Mouse (Mus musculus) left cerebral cortex, adult 11 months (tissue): ENCODE results near the gene Pde8a.

Experiments
- DNase-seq: peaks from one replicate; pipeline ENCODE4 v3.0.0; 2022; ENCODE audit warnings: low spot score

Pde8a gene

DNA sequence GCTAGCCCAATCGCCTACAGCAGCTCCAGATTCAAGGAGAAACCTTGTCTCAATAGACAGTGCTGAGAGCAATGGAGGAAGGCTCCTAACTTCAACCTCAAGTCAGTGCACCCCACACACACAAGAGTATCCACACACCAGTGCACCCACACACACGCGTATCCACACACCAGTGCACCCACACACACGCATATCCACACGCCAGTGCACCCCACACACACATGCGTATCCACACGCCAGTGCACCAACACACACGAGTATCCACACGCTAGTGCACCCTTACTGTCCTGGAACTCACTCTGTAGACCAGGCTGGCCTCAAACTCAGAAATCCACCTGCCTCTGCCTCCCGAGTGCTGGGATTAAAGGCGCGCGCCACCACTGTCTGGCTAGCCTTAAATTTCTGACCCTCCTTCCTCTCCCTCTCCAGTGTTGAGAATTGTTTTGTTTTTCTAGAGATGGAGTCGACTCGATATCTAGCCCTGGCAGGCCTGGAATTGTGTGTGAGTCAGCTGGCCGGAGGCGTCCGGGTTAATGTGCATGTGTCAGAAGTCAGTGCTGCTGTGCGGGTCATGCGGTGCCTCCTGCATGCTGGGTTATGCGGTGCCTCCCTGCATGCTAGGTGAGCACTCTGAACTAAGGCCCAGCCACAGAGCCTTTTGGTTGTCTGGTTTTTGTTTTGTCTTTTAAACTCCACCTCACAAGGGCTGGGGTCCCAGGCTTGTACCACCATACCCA, 124.6 kb downstream of the Pde8a start:
- DNase-seq, result no peak

GRCm38 (mm10) chr7:81338522-81338873, 125.1 kb downstream of the Pde8a start:
- DNase-seq, result no peak

DNA sequence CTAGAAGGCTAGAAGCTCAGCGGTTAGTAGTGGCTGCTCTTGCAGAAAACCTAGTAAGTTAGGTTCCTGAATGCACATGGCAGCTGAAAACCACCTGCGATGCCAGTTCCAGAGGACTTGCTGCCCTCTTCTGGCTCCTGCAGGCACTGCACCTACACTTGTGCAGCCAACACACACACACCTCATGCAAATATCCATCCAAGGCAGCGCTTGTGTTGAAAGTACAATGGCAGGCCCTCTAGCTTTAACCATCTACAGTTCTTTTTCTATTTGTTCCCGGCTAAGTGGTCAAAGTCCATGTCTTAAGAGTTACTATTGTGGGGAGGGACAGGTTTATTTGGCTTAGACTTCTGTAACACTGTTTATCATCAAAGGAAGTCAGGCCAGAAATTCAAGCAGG, 126.4 kb downstream of the Pde8a start:
- no peak for DNase-seq

- no peak for DNase-seq
Measured at GRCm38 (mm10) chr7:81341563-81341962, 128.2 kb downstream of the Pde8a start.

DNA sequence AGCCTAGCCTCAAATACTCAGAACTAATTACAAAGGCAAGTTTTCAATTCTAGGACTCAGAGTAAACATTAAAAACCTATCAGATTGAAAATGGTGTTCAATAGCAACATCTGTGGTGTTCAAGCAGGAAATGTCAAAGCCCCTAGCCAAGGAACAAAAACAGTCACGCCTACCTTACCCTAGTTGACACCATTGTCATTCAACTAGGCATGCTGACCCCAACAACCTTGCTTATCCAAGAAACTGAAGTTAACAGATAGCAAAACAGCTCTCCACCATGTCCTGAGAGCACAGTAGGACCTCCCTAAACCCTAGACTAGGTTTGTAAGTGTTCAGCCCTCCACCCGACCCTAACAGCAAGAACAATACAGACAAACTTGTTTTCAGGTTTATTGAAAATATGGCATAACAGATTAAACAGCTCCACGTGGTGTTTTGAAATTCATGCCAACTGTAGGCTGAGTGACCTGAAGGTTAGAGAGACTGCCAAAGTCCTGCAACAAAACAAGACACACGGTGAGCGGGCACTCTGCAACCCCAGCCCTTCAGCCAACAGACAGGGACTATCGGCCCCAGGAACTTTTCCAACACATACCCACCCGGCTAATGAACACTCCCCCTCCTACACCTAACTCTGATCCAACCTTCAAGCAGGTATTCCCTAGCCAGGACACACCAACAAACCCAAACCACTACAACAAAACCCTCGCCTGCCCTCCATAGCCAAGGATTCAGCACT, 129.1 kb downstream of the Pde8a start:
- no peak for DNase-seq

- no peak for DNase-seq
Measured at GRCm38 (mm10) chr7:81343316-81343715, 129.9 kb downstream of the Pde8a start.

GRCm38 (mm10) chr7:81343831-81344230, 130.4 kb downstream of the Pde8a start:
- no peak for DNase-seq

GRCm38 (mm10) chr7:81344544-81345446, 131.4 kb downstream of the Pde8a start, which contains the start of gene Rps17:
TSS of gene Rps17 (minus strand) at chr7:81345254.
- DNase-seq, result peak; percentile 94

DNA sequence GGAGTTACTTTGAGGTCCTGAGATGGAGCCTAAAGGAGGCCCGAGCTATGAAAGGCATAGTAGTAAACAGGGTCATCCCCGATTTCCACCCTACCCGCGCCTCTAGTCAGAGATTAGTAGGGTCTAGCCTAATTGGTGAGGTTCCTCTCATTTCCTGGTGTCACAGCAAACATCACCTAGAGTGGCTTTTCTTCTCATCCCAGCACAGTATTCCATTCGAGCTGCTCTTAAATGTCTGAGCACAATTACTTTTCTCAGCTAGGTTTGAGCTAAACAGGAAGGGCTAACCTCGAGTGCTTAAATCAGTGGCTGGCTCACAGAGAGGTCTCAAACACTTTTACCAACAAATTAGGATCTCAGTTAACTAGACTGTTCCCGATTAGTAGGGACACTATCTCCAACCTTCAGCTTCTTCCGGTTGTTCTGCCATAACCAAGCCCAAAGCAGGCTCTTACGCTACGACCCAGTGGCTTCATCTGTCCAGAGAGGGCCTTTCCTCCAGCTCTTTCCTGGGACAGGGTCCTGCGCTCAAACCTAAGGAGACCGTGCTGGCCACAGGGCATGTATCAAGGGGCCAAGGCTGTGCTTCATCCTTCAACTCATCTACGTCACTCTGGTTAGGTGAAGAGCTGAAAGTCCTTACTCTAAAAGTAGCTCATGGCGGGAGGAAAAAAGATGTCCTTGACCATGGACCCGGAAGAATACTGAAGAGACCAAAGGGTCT, 132.2 kb downstream of the Pde8a start:
- DNase-seq, result no peak

GRCm38 (mm10) chr7:81348206-81348605, 134.8 kb downstream of the Pde8a start:
- no peak for DNase-seq

- no peak for DNase-seq
Measured at GRCm38 (mm10) chr7:81351826-81352225, 138.4 kb downstream of the Pde8a start.

- DNase-seq, result no peak
Measured at GRCm38 (mm10) chr7:81355746-81356145, 142.3 kb downstream of the Pde8a start.

GRCm38 (mm10) chr7:81356360-81356759, 143.0 kb downstream of the Pde8a start:
- no peak for DNase-seq

DNA sequence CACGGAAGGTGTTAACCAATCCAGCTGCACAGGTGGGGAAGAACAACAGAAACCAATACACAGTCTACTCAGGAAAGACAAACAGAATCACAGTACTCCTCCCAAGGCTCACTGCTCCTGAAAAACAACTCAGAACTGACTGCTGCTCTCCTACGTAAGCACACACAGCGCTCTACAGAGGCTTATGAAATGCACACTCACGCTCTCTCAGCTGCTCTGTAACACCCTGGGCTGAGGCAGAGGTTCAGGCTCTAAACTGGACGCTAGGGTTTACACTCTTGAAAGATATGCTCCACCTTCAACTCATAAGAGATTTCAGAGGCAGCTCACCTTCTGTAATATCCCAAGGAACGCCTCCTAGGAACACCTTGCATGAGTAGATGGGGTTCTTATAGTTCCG, 143.6 kb downstream of the Pde8a start:
- DNase-seq, result no peak

DNA sequence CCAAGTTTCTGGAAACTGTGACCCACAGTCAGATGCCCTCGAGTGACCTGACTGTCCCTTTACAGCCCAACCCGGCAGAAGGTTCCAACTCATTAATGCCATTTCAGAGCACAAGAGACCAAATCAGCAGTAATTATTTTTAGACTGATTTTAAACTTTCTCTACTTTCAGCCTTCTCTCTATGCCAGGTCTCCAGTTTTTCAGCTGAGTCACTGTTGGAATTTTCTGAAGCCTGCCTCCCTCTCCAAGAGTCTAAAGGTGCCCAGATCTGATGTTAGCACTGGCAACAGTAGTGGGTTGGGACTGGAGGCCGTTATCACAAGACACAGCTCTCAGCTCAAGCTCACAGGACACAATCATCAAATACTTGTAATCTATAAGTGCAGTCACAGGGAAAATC, 154.6 kb downstream of the Pde8a start:
- DNase-seq, result no peak

GRCm38 (mm10) chr7:81369724-81370123, 156.3 kb downstream of the Pde8a start:
- peak; percentile 60 for DNase-seq

GRCm38 (mm10) chr7:81371811-81372210, 158.4 kb downstream of the Pde8a start:
- DNase-seq, result no peak

DNA sequence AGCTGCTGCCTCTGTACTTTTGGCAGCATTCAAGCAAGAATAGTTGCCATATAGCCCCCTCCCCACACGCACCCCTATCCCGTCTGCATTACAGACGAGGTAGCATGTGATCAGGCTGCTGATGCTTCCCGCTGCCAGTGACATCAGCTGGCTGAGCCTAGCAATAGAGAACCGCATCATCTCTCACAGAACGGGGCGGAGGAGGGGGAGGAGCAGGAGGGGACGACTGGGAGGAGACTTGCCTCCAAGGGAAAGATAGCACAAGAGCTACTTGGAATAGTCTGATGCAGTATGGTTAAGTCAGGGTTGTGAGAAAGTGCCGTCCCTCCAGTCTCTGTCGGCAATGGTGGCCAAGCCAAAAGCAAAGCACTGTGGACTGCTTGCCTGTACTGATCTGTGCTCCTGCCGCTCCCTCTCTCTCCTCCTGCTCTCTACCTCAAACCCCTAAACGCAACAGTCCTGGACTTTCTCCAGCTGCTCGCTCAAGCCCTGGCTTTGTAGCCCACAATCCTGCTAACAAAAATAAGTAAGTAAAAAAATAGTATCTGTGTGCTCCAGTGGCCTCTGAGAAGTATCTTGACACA, 159.0 kb downstream of the Pde8a start:
- peak; percentile 79 for DNase-seq

GRCm38 (mm10) chr7:81379363-81379762, 166.0 kb downstream of the Pde8a start:
- no peak for DNase-seq
